ENCODE assay signal across 8 mouse cellular contexts in genomic region chr2:130577021-130577420, GRCm38 (mm10). TPM values are rescaled to one million over a fixed set of nuclear protein-coding genes. Genes with fewer than 3 reads are reported as not detected.
A peak's percentile ranks its signal among the peaks of the same experiment; 100 is the strongest.
DNase-seq lines count a peak whose midpoint lies in the region; ATAC-seq lines count a peak whose summit lies in the region.

No protein-coding gene starts in this region.

- no peaks in the 10 kb centered on the region for H3K36me3 ChIP-seq in liver, embryonic 11.5 days (ENCODE audit: control insufficient read depth, insufficient read depth, low read length)
- no peaks in the 10 kb centered on the region for H3K36me3 ChIP-seq in limb, embryonic 13.5 days
- H3K36me3 ChIP-seq in neural tube, embryonic 14.5 days (ENCODE audit: control insufficient read depth, insufficient read depth, low read length) = no peaks in the 10 kb centered on the region

- no peak for ATAC-seq in liver, embryonic 11.5 days (replicated peaks; ENCODE audit: low FRiP score)
- no peak for ATAC-seq in limb, embryonic 13.5 days (ENCODE audit: low FRiP score, low read depth)
- ATAC-seq in neural tube, embryonic 14.5 days (ENCODE audit: low read depth) = no peak

- peak overlapping the region; percentile 18 for H3K4me3 ChIP-seq in liver, embryonic 11.5 days (ENCODE audit: low read depth, low read length)
- H3K4me3 ChIP-seq in limb, embryonic 13.5 days = peak overlapping the region; percentile 42
- peak overlapping the region; percentile 19 for H3K4me3 ChIP-seq in neural tube, embryonic 14.5 days (ENCODE audit: low read depth, low read length)

- peak; percentile 29 for DNase-seq in embryo, embryonic 10.5 days (ENCODE audit: low spot score)
- DNase-seq in embryo, embryonic 9.5 days (ENCODE audit: extremely low spot score) = no peak
- DNase-seq in liver, embryonic 11.5 days (ENCODE audit: low spot score) = no peak
- DNase-seq in liver = no peak
- no peak for DNase-seq in frontal cortex, postnatal 36 days (ENCODE audit: low spot score in 2 of 2)
- DNase-seq in cerebellum, postnatal 36 days = no peak

- peaks cover 3% of the 10 kb centered on the region; the same call in 1 of the 2 replicates for H3K4me1 ChIP-seq in liver, embryonic 11.5 days (replicated peaks; ENCODE audit: control insufficient read depth, insufficient read depth, low read length)
- peaks cover 26% of the 10 kb centered on the region for H3K4me1 ChIP-seq in limb, embryonic 13.5 days
- H3K4me1 ChIP-seq in neural tube, embryonic 14.5 days (ENCODE audit: control insufficient read depth, insufficient read depth, low read length) = 0 out of 2 replicates have a peak, but pooled peaks cover 3% of the 10 kb centered on the region

- 5% methylated on average over 9 of the region's 9 CpGs for WGBS in liver, embryonic 11.5 days
- WGBS in limb, embryonic 13.5 days = 6% methylated on average over 9 of the region's 9 CpGs
- 1% methylated on average over 9 of the region's 9 CpGs for WGBS in neural tube, embryonic 14.5 days

- peak overlapping the region; percentile 44 for H3K4me2 ChIP-seq in liver, embryonic 11.5 days
- peak overlapping the region; percentile 63 for H3K4me2 ChIP-seq in limb, embryonic 13.5 days (replicated peaks)
- H3K4me2 ChIP-seq in neural tube, embryonic 14.5 days (ENCODE audit: low read depth, low read length) = no peak overlapping the region; the same call in 1 of the 2 replicates

- no peaks in the 10 kb centered on the region for H3K9me3 ChIP-seq in liver, embryonic 11.5 days (ENCODE audit: control insufficient read depth, low read length)
- no peaks in the 10 kb centered on the region for H3K9me3 ChIP-seq in limb, embryonic 13.5 days
- H3K9me3 ChIP-seq in neural tube, embryonic 14.5 days (ENCODE audit: control insufficient read depth, low read length) = no peaks in the 10 kb centered on the region

- H3K27me3 ChIP-seq in liver, embryonic 11.5 days (replicated peaks; ENCODE audit: control insufficient read depth, insufficient read depth, low read length) = peaks cover 69% of the 10 kb centered on the region
- peaks cover 86% of the 10 kb centered on the region for H3K27me3 ChIP-seq in limb, embryonic 13.5 days
- peaks cover 42% of the 10 kb centered on the region for H3K27me3 ChIP-seq in neural tube, embryonic 14.5 days (ENCODE audit: control insufficient read depth, insufficient read depth, low read length)

- no peak overlapping the region for H3K9ac ChIP-seq in liver, embryonic 11.5 days (ENCODE audit: low read depth, low read length)
- H3K9ac ChIP-seq in limb, embryonic 13.5 days = peak overlapping the region; percentile 1; the same call in 1 of the 2 replicates
- H3K9ac ChIP-seq in neural tube, embryonic 14.5 days (replicated peaks; ENCODE audit: low read depth, low read length) = no peak overlapping the region

- no peak overlapping the region for H3K27ac ChIP-seq in liver, embryonic 11.5 days (ENCODE audit: low read depth, low read length)
- no peak overlapping the region for H3K27ac ChIP-seq in limb, embryonic 13.5 days
- H3K27ac ChIP-seq in neural tube, embryonic 14.5 days (ENCODE audit: low read depth, low read length) = no peak overlapping the region

RNA-seq across cellular contexts. Expression of gene Oxt, which starts 1.0 kb away (rescaled TPM):
- not detected in 2 replicates for polyA plus RNA-seq in liver, embryonic 11.5 days (2014; fragmentation: Nextera tagmentation; extraction: Ambion mirVana)
- not detected in 2 replicates for polyA plus RNA-seq in limb, embryonic 13.5 days (2015; fragmentation: Nextera tagmentation; extraction: Ambion mirVana)
- not detected in 2 replicates for polyA plus RNA-seq in neural tube, embryonic 14.5 days (2014; fragmentation: Nextera tagmentation; extraction: Ambion mirVana)

RNA-seq across cellular contexts. Expression of gene Avp, which starts 5.3 kb away (rescaled TPM):
- not detected in 2 replicates for polyA plus RNA-seq in liver, embryonic 11.5 days (2014; fragmentation: Nextera tagmentation; extraction: Ambion mirVana)
- polyA plus RNA-seq in limb, embryonic 13.5 days (2015; fragmentation: Nextera tagmentation; extraction: Ambion mirVana) = not detected in 2 replicates
- polyA plus RNA-seq in neural tube, embryonic 14.5 days (2014; fragmentation: Nextera tagmentation; extraction: Ambion mirVana) = 0.39 and 0.68 TPM in 2 replicates

RNA-seq across cellular contexts. Expression of gene Mrps26, which starts 13.5 kb away (rescaled TPM):
- 119 and 122 TPM in 2 replicates for polyA plus RNA-seq in liver, embryonic 11.5 days (2014; fragmentation: Nextera tagmentation; extraction: Ambion mirVana)
- polyA plus RNA-seq in limb, embryonic 13.5 days (2015; fragmentation: Nextera tagmentation; extraction: Ambion mirVana) = 80.3 and 85.4 TPM in 2 replicates
- 101 and 110 TPM in 2 replicates for polyA plus RNA-seq in neural tube, embryonic 14.5 days (2014; fragmentation: Nextera tagmentation; extraction: Ambion mirVana)

RNA-seq across cellular contexts. Expression of gene Fastkd5, which starts 52.8 kb away (rescaled TPM):
- 26.3 and 30.8 TPM in 2 replicates for polyA plus RNA-seq in liver, embryonic 11.5 days (2014; fragmentation: Nextera tagmentation; extraction: Ambion mirVana)
- 14.5 and 16.0 TPM in 2 replicates for polyA plus RNA-seq in limb, embryonic 13.5 days (2015; fragmentation: Nextera tagmentation; extraction: Ambion mirVana)
- polyA plus RNA-seq in neural tube, embryonic 14.5 days (2014; fragmentation: Nextera tagmentation; extraction: Ambion mirVana) = 12.4 and 14.6 TPM in 2 replicates

RNA-seq across cellular contexts. Expression of gene Ubox5, which starts 52.8 kb away (rescaled TPM):
- 14.4 and 14.8 TPM in 2 replicates for polyA plus RNA-seq in liver, embryonic 11.5 days (2014; fragmentation: Nextera tagmentation; extraction: Ambion mirVana)
- 15.0 and 16.2 TPM in 2 replicates for polyA plus RNA-seq in limb, embryonic 13.5 days (2015; fragmentation: Nextera tagmentation; extraction: Ambion mirVana)
- 11.3 and 12.5 TPM in 2 replicates for polyA plus RNA-seq in neural tube, embryonic 14.5 days (2014; fragmentation: Nextera tagmentation; extraction: Ambion mirVana)
